Mouse (Mus musculus): ENCODE results near the gene Mest. TPM values are rescaled to one million over a fixed set of nuclear protein-coding genes. Genes with fewer than 3 reads are reported as not detected.

The Mest gene
- polyA plus RNA-seq, 1 experiment from 2014 or later: 268 TPM

GRCm38 (mm10) chr6:30713896-30714295, 9.5 kb upstream of the Mest start:
- no peaks in the 10 kb centered on the region for H3K9me3 ChIP-seq (replicated peaks; ENCODE audit: control insufficient read depth, low read length, poor library complexity, severe bottlenecking)
- no peak overlapping the region for H3K9ac ChIP-seq (ENCODE audit: low read depth, low read length)
- ATAC-seq: no peak
- no peak overlapping the region for H3K4me2 ChIP-seq (ENCODE audit: low read length)
- no peaks in the 10 kb centered on the region for H3K27me3 ChIP-seq (ENCODE audit: control insufficient read depth, insufficient read depth, low read depth, low read length)
- no peak overlapping the region for H3K27ac ChIP-seq (ENCODE audit: low read length)
- 73% methylated on average over 11 of the region's 11 CpGs for WGBS
- H3K36me3 ChIP-seq (ENCODE audit: control insufficient read depth, insufficient read depth, low read length): no peaks in the 10 kb centered on the region
- H3K4me1 ChIP-seq (ENCODE audit: control insufficient read depth, insufficient read depth, low read length): peaks cover 4% of the 10 kb centered on the region
- no peak overlapping the region for H3K4me3 ChIP-seq (ENCODE audit: low read depth, low read length)

GRCm38 (mm10) chr6:30714891-30715471, 8.4 kb upstream of the Mest start:
- no peak overlapping the region for H3K4me2 ChIP-seq (ENCODE audit: low read length)
- H3K4me3 ChIP-seq (ENCODE audit: low read depth, low read length): no peak overlapping the region
- H3K27ac ChIP-seq (ENCODE audit: low read length): no peak overlapping the region
- H3K4me1 ChIP-seq (ENCODE audit: control insufficient read depth, insufficient read depth, low read length): no peaks in the 10 kb centered on the region
- no peak for ATAC-seq
- 85% methylated on average over 5 of the region's 5 CpGs for WGBS
- no peaks in the 10 kb centered on the region for H3K9me3 ChIP-seq (replicated peaks; ENCODE audit: control insufficient read depth, low read length, poor library complexity, severe bottlenecking)
- no peaks in the 10 kb centered on the region for H3K36me3 ChIP-seq (ENCODE audit: control insufficient read depth, insufficient read depth, low read length)
- H3K27me3 ChIP-seq (ENCODE audit: control insufficient read depth, insufficient read depth, low read depth, low read length): no peaks in the 10 kb centered on the region
- no peak overlapping the region for H3K9ac ChIP-seq (ENCODE audit: low read depth, low read length)

- H3K27me3 ChIP-seq (ENCODE audit: control insufficient read depth, insufficient read depth, low read depth, low read length): no peaks in the 10 kb centered on the region
- peaks cover 7% of the 10 kb centered on the region for H3K4me1 ChIP-seq (ENCODE audit: control insufficient read depth, insufficient read depth, low read length)
- no peak overlapping the region for H3K4me2 ChIP-seq (ENCODE audit: low read length)
- H3K9me3 ChIP-seq (replicated peaks; ENCODE audit: control insufficient read depth, low read length, poor library complexity, severe bottlenecking): no peaks in the 10 kb centered on the region
- no peak overlapping the region for H3K27ac ChIP-seq (ENCODE audit: low read length)
- WGBS: 79% methylated on average over 7 of the region's 7 CpGs
- no peak overlapping the region for H3K9ac ChIP-seq (ENCODE audit: low read depth, low read length)
- no peak overlapping the region for H3K4me3 ChIP-seq (ENCODE audit: low read depth, low read length)
- H3K36me3 ChIP-seq (ENCODE audit: control insufficient read depth, insufficient read depth, low read length): no peaks in the 10 kb centered on the region
- ATAC-seq: no peak
These were observed 6.6 kb upstream of the Mest start for GRCm38 (mm10) chr6:30716796-30717195.

GRCm38 (mm10) chr6:30722385-30723164, 772 bp upstream of the Mest start:
- peak overlapping the region; percentile 89 for H3K27ac ChIP-seq (ENCODE audit: low read length)
- no peaks in the 10 kb centered on the region for H3K9me3 ChIP-seq (replicated peaks; ENCODE audit: control insufficient read depth, low read length, poor library complexity, severe bottlenecking)
- H3K9ac ChIP-seq (ENCODE audit: low read depth, low read length): no peak overlapping the region
- H3K4me3 ChIP-seq (ENCODE audit: low read depth, low read length): no peak overlapping the region
- no peaks in the 10 kb centered on the region for H3K36me3 ChIP-seq (ENCODE audit: control insufficient read depth, insufficient read depth, low read length)
- peaks cover 23% of the 10 kb centered on the region for H3K4me1 ChIP-seq (ENCODE audit: control insufficient read depth, insufficient read depth, low read length)
- ATAC-seq: peak; percentile 97
- WGBS: 26% methylated on average over 4 of the region's 4 CpGs
- H3K27me3 ChIP-seq (ENCODE audit: control insufficient read depth, insufficient read depth, low read depth, low read length): no peaks in the 10 kb centered on the region
- H3K4me2 ChIP-seq (ENCODE audit: low read length): no peak overlapping the region

- H3K27ac ChIP-seq (ENCODE audit: low read length): no peak overlapping the region
- no peaks in the 10 kb centered on the region for H3K36me3 ChIP-seq (ENCODE audit: control insufficient read depth, insufficient read depth, low read length)
- H3K4me3 ChIP-seq (ENCODE audit: low read depth, low read length): no peak overlapping the region
- H3K4me1 ChIP-seq (ENCODE audit: control insufficient read depth, insufficient read depth, low read length): peaks cover 12% of the 10 kb centered on the region; the same call in 1 of the 2 replicates
- 61% methylated on average over 12 of the region's 12 CpGs for WGBS
- no peaks in the 10 kb centered on the region for H3K27me3 ChIP-seq (ENCODE audit: control insufficient read depth, insufficient read depth, low read depth, low read length)
- H3K9ac ChIP-seq (ENCODE audit: low read depth, low read length): no peak overlapping the region
- H3K9me3 ChIP-seq (replicated peaks; ENCODE audit: control insufficient read depth, low read length, poor library complexity, severe bottlenecking): no peaks in the 10 kb centered on the region
- no peak overlapping the region for H3K4me2 ChIP-seq (ENCODE audit: low read length)
- ATAC-seq: no peak
These were observed 7.1 kb downstream of the Mest start for GRCm38 (mm10) chr6:30730301-30730971.

- Histone ChIP-seq H3K4me1 (ENCODE audit: control insufficient read depth, insufficient read depth, low read length) (peaks cover 19% of the 10 kb centered on the region), H3K4me2 (ENCODE audit: low read length) (no peak overlapping the region), H3K36me3 (ENCODE audit: control insufficient read depth, insufficient read depth, low read length) (no peaks in the 10 kb centered on the region), H3K27ac (ENCODE audit: low read length) (no peak overlapping the region), H3K27me3 (ENCODE audit: control insufficient read depth, insufficient read depth, low read depth, low read length) (no peaks in the 10 kb centered on the region), H3K9me3 (replicated peaks; ENCODE audit: control insufficient read depth, low read length, poor library complexity, severe bottlenecking) (peaks cover 12% of the 10 kb centered on the region), H3K9ac (ENCODE audit: low read depth, low read length) (no peak overlapping the region), H3K4me3 (ENCODE audit: low read depth, low read length) (no peak overlapping the region)
- no peak for ATAC-seq
- 43% methylated on average over 18 of the region's 18 CpGs for WGBS
These were observed 9.3 kb downstream of the Mest start for GRCm38 (mm10) chr6:30732571-30733130.

GRCm38 (mm10) chr6:30734465-30734864, 11.1 kb downstream of the Mest start:
- H3K4me2 ChIP-seq (ENCODE audit: low read length): no peak overlapping the region
- H3K4me1 ChIP-seq (ENCODE audit: control insufficient read depth, insufficient read depth, low read length): peaks cover 19% of the 10 kb centered on the region
- H3K27ac ChIP-seq (ENCODE audit: low read length): peak overlapping the region; percentile 33; the same call in 1 of the 2 replicates
- ATAC-seq: no peak
- no peaks in the 10 kb centered on the region for H3K36me3 ChIP-seq (ENCODE audit: control insufficient read depth, insufficient read depth, low read length)
- H3K9ac ChIP-seq (ENCODE audit: low read depth, low read length): 0 out of 2 replicates have a peak overlapping the region, but pooled peaks have one; percentile 20
- H3K4me3 ChIP-seq (ENCODE audit: low read depth, low read length): no peak overlapping the region
- WGBS: 68% methylated on average over 6 of the region's 6 CpGs
- H3K9me3 ChIP-seq (replicated peaks; ENCODE audit: control insufficient read depth, low read length, poor library complexity, severe bottlenecking): peaks cover 28% of the 10 kb centered on the region
- no peaks in the 10 kb centered on the region for H3K27me3 ChIP-seq (ENCODE audit: control insufficient read depth, insufficient read depth, low read depth, low read length)

- no peak for ATAC-seq
- Histone ChIP-seq H3K36me3 (ENCODE audit: control insufficient read depth, insufficient read depth, low read length) (no peaks in the 10 kb centered on the region), H3K9ac (ENCODE audit: low read depth, low read length) (peak overlapping the region; percentile 1; the same call in 1 of the 2 replicates), H3K9me3 (replicated peaks; ENCODE audit: control insufficient read depth, low read length, poor library complexity, severe bottlenecking) (peaks cover 28% of the 10 kb centered on the region), H3K27ac (ENCODE audit: low read length) (peak overlapping the region; percentile 91), H3K27me3 (ENCODE audit: control insufficient read depth, insufficient read depth, low read depth, low read length) (no peaks in the 10 kb centered on the region), H3K4me3 (ENCODE audit: low read depth, low read length) (no peak overlapping the region), H3K4me2 (ENCODE audit: low read length) (peak overlapping the region; percentile 19), H3K4me1 (ENCODE audit: control insufficient read depth, insufficient read depth, low read length) (peaks cover 19% of the 10 kb centered on the region)
- WGBS: 50% methylated on average over 22 of the region's 22 CpGs
These were observed 11.8 kb downstream of the Mest start for GRCm38 (mm10) chr6:30734988-30735727.
